Mouse (Mus musculus): ENCODE results near the gene Dock6. TPM values are rescaled to one million over a fixed set of nuclear protein-coding genes. Genes with fewer than 3 reads are reported as not detected.

Gene Dock6
- polyA plus RNA-seq, 1 experiment from 2014 or later = 37.4 TPM

GRCm38 (mm10) chr9:21841340-21841739, 11.1 kb downstream of the Dock6 start:
- no peaks in the 10 kb centered on the region for H3K27me3 ChIP-seq (ENCODE audit: control insufficient read depth, insufficient read depth, low read length)

GRCm38 (mm10) chr9:21840115-21840787, 12.2 kb downstream of the Dock6 start:
- H3K36me3 ChIP-seq (ENCODE audit: control insufficient read depth, insufficient read depth, low read length) = peaks cover 21% of the 10 kb centered on the region
- no peak overlapping the region for H3K27ac ChIP-seq (replicated peaks; ENCODE audit: low read depth, low read length)
- no peak overlapping the region for H3K4me2 ChIP-seq (ENCODE audit: low read depth, severe bottlenecking)
- H3K9me3 ChIP-seq (ENCODE audit: control insufficient read depth, low read length) = no peaks in the 10 kb centered on the region
- peak; percentile 72 for DNase-seq (ENCODE audit: low spot score)
- WGBS = 58% methylated on average over 8 of the region's 8 CpGs
- ATAC-seq (ENCODE audit: insufficient number of reproducible peaks, low FRiP score, low TSS enrichment, low read depth) = no peak
- peaks cover 4% of the 10 kb centered on the region; the same call in 1 of the 2 replicates for H3K4me1 ChIP-seq (ENCODE audit: control insufficient read depth, insufficient read depth, low read length)
- no peaks in the 10 kb centered on the region for H3K27me3 ChIP-seq (ENCODE audit: control insufficient read depth, insufficient read depth, low read length)
- H3K4me3 ChIP-seq (ENCODE audit: low read depth, low read length) = no peak overlapping the region
- no peak overlapping the region for H3K9ac ChIP-seq (ENCODE audit: low read length)

More at GRCm38 (mm10) chr9:21841340-21841739, 11.1 kb downstream of the Dock6 start:
- WGBS = 95% methylated on average over 6 of the region's 6 CpGs
- H3K9me3 ChIP-seq (ENCODE audit: control insufficient read depth, low read length) = no peaks in the 10 kb centered on the region
- H3K27ac ChIP-seq (replicated peaks; ENCODE audit: low read depth, low read length) = no peak overlapping the region
- H3K36me3 ChIP-seq (ENCODE audit: control insufficient read depth, insufficient read depth, low read length) = peaks cover 21% of the 10 kb centered on the region
- H3K4me2 ChIP-seq (ENCODE audit: low read depth, severe bottlenecking) = no peak overlapping the region
- H3K9ac ChIP-seq (ENCODE audit: low read length) = no peak overlapping the region
- H3K4me1 ChIP-seq (ENCODE audit: control insufficient read depth, insufficient read depth, low read length) = peaks cover 13% of the 10 kb centered on the region
- DNase-seq (ENCODE audit: low spot score) = no peak
- ATAC-seq (ENCODE audit: insufficient number of reproducible peaks, low FRiP score, low TSS enrichment, low read depth) = no peak
- no peak overlapping the region for H3K4me3 ChIP-seq (ENCODE audit: low read depth, low read length)

DNA sequence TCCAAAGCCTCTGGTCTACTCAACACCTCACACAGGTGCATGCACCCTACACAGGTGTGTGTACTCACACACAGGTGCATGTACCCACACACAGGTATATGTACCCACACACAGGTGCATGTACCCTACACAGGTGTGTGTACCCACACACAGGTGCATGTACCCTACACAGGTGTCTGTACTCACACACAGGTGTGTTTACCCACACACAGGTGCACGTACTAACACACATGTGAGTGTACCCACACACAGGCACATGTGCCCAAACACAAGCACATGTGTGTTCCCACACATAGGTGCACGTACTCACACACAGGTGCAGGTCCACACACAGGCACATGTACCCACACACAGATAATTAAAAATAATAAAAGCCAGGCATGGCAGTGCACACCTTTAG, 14.7 kb downstream of the Dock6 start:
- H3K4me3 ChIP-seq (ENCODE audit: low read depth, low read length) = no peak overlapping the region
- no peak overlapping the region for H3K4me2 ChIP-seq (ENCODE audit: low read depth, severe bottlenecking)
- H3K4me1 ChIP-seq (ENCODE audit: control insufficient read depth, insufficient read depth, low read length) = peaks cover 2% of the 10 kb centered on the region; the same call in 1 of the 2 replicates
- 95% methylated on average over 2 of the region's 2 CpGs for WGBS
- no peak overlapping the region for H3K9ac ChIP-seq (ENCODE audit: low read length)
- H3K36me3 ChIP-seq (ENCODE audit: control insufficient read depth, insufficient read depth, low read length) = peaks cover 19% of the 10 kb centered on the region; the same call in 1 of the 2 replicates
- H3K27ac ChIP-seq (replicated peaks; ENCODE audit: low read depth, low read length) = no peak overlapping the region
- H3K9me3 ChIP-seq (ENCODE audit: control insufficient read depth, low read length) = no peaks in the 10 kb centered on the region
- ATAC-seq (ENCODE audit: insufficient number of reproducible peaks, low FRiP score, low TSS enrichment, low read depth) = no peak
- H3K27me3 ChIP-seq (ENCODE audit: control insufficient read depth, insufficient read depth, low read length) = no peaks in the 10 kb centered on the region
- DNase-seq (ENCODE audit: low spot score) = no peak

GRCm38 (mm10) chr9:21835258-21835912, 17.1 kb downstream of the Dock6 start, which contains the start of gene Angptl8:
Angptl8 (plus strand) TSS chr9:21835510.
- 90% methylated on average over 15 of the region's 15 CpGs for WGBS
- Histone ChIP-seq H3K27me3 (ENCODE audit: control insufficient read depth, insufficient read depth, low read length) (no peaks in the 10 kb centered on the region), H3K4me2 (ENCODE audit: low read depth, severe bottlenecking) (no peak within 1 kb of the TSS), H3K36me3 (ENCODE audit: control insufficient read depth, insufficient read depth, low read length) (peaks cover 19% of the 10 kb centered on the region; the same call in 1 of the 2 replicates), H3K4me3 (ENCODE audit: low read depth, low read length) (no peak within 1 kb of the TSS), H3K27ac (replicated peaks; ENCODE audit: low read depth, low read length) (no peak within 1 kb of the TSS), H3K9me3 (ENCODE audit: control insufficient read depth, low read length) (no peaks in the 10 kb centered on the region), H3K9ac (ENCODE audit: low read length) (no peak within 1 kb of the TSS; the same call in 1 of the 2 replicates), H3K4me1 (ENCODE audit: control insufficient read depth, insufficient read depth, low read length) (no peaks in the 10 kb centered on the region)
- no peak for ATAC-seq (ENCODE audit: insufficient number of reproducible peaks, low FRiP score, low TSS enrichment, low read depth)
- DNase-seq (ENCODE audit: low spot score) = no peak

GRCm38 (mm10) chr9:21831558-21832240, 20.7 kb downstream of the Dock6 start:
- DNase-seq (ENCODE audit: low spot score) (no peak), ATAC-seq (ENCODE audit: insufficient number of reproducible peaks, low FRiP score, low TSS enrichment, low read depth) (no peak)
- H3K4me1 ChIP-seq (ENCODE audit: control insufficient read depth, insufficient read depth, low read length) = no peaks in the 10 kb centered on the region
- H3K36me3 ChIP-seq (ENCODE audit: control insufficient read depth, insufficient read depth, low read length) = peaks cover 12% of the 10 kb centered on the region; the same call in 1 of the 2 replicates
- H3K9ac ChIP-seq (ENCODE audit: low read length) = no peak overlapping the region
- no peak overlapping the region for H3K27ac ChIP-seq (replicated peaks; ENCODE audit: low read depth, low read length)
- no peak overlapping the region for H3K4me3 ChIP-seq (ENCODE audit: low read depth, low read length)
- no peaks in the 10 kb centered on the region for H3K9me3 ChIP-seq (ENCODE audit: control insufficient read depth, low read length)
- WGBS = 89% methylated on average over 20 of the region's 20 CpGs
- no peaks in the 10 kb centered on the region for H3K27me3 ChIP-seq (ENCODE audit: control insufficient read depth, insufficient read depth, low read length)
- H3K4me2 ChIP-seq (ENCODE audit: low read depth, severe bottlenecking) = no peak overlapping the region

DNA sequence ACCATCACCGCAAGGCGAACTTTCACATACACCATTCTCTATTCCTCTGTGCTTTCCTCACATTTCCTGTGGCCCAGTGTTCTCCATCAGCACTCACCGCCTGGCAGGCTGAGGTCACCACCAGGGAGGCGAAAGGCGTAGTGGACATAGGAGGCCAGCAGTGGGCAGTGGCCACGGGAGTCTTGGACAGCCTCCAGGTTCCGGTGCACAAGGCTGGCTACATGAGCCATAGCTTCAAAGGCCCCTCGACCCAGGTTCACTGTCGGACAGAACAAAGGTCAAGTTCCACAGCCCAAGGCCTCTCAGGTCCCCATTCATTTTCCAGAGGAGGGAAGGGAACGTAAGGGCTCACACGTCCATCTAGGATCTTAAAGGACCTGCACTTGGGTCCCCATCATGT, 21.5 kb downstream of the Dock6 start:
- Histone ChIP-seq H3K27me3 (ENCODE audit: control insufficient read depth, insufficient read depth, low read length) (no peaks in the 10 kb centered on the region), H3K27ac (replicated peaks; ENCODE audit: low read depth, low read length) (no peak overlapping the region), H3K36me3 (ENCODE audit: control insufficient read depth, insufficient read depth, low read length) (peaks cover 14% of the 10 kb centered on the region; the same call in 1 of the 2 replicates), H3K4me1 (ENCODE audit: control insufficient read depth, insufficient read depth, low read length) (no peaks in the 10 kb centered on the region), H3K4me3 (ENCODE audit: low read depth, low read length) (no peak overlapping the region), H3K9ac (ENCODE audit: low read length) (no peak overlapping the region), H3K9me3 (ENCODE audit: control insufficient read depth, low read length) (no peaks in the 10 kb centered on the region), H3K4me2 (ENCODE audit: low read depth, severe bottlenecking) (no peak overlapping the region)
- no peak for DNase-seq (ENCODE audit: low spot score)
- ATAC-seq (ENCODE audit: insufficient number of reproducible peaks, low FRiP score, low TSS enrichment, low read depth) = no peak
- 90% methylated on average over 11 of the region's 11 CpGs for WGBS

DNA sequence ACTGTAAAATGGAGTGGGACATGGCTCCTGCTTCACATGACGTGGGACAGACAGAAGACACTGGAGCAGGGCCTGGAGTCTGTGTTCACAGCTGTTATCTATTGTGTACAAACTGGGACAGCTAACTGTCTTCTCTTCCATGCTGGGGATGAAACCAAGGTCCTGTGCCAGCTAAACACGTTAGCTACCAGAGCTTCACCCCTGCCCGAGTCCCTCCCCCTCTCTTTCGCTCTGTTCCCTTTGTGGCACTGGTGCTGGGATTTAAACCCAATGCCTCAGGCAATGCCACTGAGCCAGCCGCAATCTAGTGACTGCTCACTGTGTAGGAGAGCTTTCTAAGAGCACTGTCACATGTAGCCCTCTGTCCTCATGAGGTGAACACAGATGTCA, 22.0 kb downstream of the Dock6 start:
- Histone ChIP-seq H3K36me3 (ENCODE audit: control insufficient read depth, insufficient read depth, low read length) (peaks cover 14% of the 10 kb centered on the region; the same call in 1 of the 2 replicates), H3K4me2 (ENCODE audit: low read depth, severe bottlenecking) (no peak overlapping the region), H3K27ac (replicated peaks; ENCODE audit: low read depth, low read length) (no peak overlapping the region), H3K4me3 (ENCODE audit: low read depth, low read length) (no peak overlapping the region), H3K9ac (ENCODE audit: low read length) (no peak overlapping the region), H3K27me3 (ENCODE audit: control insufficient read depth, insufficient read depth, low read length) (no peaks in the 10 kb centered on the region), H3K9me3 (ENCODE audit: control insufficient read depth, low read length) (no peaks in the 10 kb centered on the region), H3K4me1 (ENCODE audit: control insufficient read depth, insufficient read depth, low read length) (no peaks in the 10 kb centered on the region)
- 83% methylated on average over 5 of the region's 5 CpGs for WGBS
- ATAC-seq (ENCODE audit: insufficient number of reproducible peaks, low FRiP score, low TSS enrichment, low read depth) (no peak), DNase-seq (ENCODE audit: low spot score) (no peak)

GRCm38 (mm10) chr9:21829834-21830460, 22.5 kb downstream of the Dock6 start:
- H3K9me3 ChIP-seq (ENCODE audit: control insufficient read depth, low read length) = no peaks in the 10 kb centered on the region
- H3K27ac ChIP-seq (replicated peaks; ENCODE audit: low read depth, low read length) = no peak overlapping the region
- H3K4me1 ChIP-seq (ENCODE audit: control insufficient read depth, insufficient read depth, low read length) = no peaks in the 10 kb centered on the region
- DNase-seq (ENCODE audit: low spot score) = no peak
- H3K4me2 ChIP-seq (ENCODE audit: low read depth, severe bottlenecking) = no peak overlapping the region
- no peaks in the 10 kb centered on the region for H3K27me3 ChIP-seq (ENCODE audit: control insufficient read depth, insufficient read depth, low read length)
- H3K4me3 ChIP-seq (ENCODE audit: low read depth, low read length) = no peak overlapping the region
- H3K9ac ChIP-seq (ENCODE audit: low read length) = no peak overlapping the region
- ATAC-seq (ENCODE audit: insufficient number of reproducible peaks, low FRiP score, low TSS enrichment, low read depth) = no peak
- 91% methylated on average over 14 of the region's 14 CpGs for WGBS
- peaks cover 14% of the 10 kb centered on the region; the same call in 1 of the 2 replicates for H3K36me3 ChIP-seq (ENCODE audit: control insufficient read depth, insufficient read depth, low read length)
